Mouse (Mus musculus): ENCODE results near the gene Plekhg6.
A peak's percentile ranks its signal among the peaks of the same experiment; 100 is the strongest.

Plekhg6 gene

GRCm38 (mm10) chr6:125385066-125385974 is 4.7 kb upstream of the Plekhg6 start:
- DNase-seq (ENCODE audit: low read depth): peak; percentile 61

DNA sequence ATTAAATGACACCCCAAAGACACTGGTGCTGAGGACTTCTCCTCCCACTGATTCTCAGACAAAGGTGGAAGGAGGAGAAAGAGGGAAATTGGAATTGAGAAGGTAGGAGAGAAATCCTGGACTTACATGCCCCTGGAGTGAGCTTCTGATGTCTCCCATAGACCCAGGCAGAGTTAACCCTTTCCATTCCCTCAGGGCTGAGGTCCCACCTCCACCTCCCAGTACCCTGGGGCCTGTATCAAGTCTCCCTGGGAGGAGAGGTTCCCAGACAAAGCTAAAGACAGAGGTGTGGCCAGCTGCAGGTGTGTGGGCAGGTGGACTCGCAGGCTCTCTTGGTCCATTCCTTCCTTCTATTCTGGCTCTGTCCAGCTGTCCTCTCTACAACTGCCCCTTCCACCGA is 1.4 kb upstream of the Plekhg6 start:
- DNase-seq (ENCODE audit: low read depth): no peak

GRCm38 (mm10) chr6:125379781-125380180 is 812 bp downstream of the Plekhg6 start:
- no peak for DNase-seq (ENCODE audit: low read depth)

DNA sequence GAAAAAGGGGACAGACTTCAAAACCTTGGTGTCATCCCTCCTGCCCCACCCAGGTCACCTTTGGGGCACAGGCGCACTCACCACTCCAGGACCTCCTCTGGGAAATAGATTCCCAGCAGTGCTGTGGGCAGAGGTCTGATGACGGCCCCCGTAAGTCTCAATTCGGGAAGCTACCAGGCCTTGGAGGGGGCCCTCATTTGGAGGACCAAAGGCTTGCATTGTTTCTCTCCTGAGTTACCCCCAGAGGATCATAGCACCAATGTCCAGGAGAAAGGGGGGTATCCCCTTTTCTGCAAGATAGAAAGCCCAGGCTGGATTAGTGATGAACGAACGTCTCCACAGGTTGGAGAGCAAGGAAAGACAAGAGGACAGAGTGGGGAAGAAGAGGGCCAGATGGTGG is 2.0 kb downstream of the Plekhg6 start:
- DNase-seq (ENCODE audit: low read depth): no peak

GRCm38 (mm10) chr6:125377582-125378451 is 2.8 kb downstream of the Plekhg6 start:
- DNase-seq (ENCODE audit: low read depth): peak; percentile 71

DNA sequence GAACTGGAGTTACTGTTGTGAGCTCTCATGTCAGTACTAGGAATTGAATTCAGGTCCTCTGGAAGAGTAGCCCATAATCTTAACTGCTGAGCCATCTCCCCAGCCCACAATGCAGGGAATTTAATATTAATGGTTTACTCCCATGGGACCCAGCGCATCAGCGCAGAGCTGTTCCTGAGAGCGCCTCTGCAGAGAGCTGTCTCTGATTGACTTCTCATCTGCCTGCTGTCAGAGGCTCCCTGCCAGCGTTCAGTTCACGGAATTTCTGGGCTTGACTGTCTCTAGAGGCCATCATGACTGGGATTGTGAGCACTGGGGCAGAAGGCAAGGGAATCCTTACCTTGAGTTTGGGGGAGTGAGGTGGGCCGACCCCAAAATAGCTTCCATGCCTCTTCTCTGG is 3.6 kb downstream of the Plekhg6 start:
- no peak for DNase-seq (ENCODE audit: low read depth)

GRCm38 (mm10) chr6:125367758-125368371 is 12.7 kb downstream of the Plekhg6 start:
- DNase-seq (ENCODE audit: low read depth): peak; percentile 75

- DNase-seq (ENCODE audit: low read depth): peak; percentile 58
These were observed 14.5 kb downstream of the Plekhg6 start for GRCm38 (mm10) chr6:125366133-125366532.

DNA sequence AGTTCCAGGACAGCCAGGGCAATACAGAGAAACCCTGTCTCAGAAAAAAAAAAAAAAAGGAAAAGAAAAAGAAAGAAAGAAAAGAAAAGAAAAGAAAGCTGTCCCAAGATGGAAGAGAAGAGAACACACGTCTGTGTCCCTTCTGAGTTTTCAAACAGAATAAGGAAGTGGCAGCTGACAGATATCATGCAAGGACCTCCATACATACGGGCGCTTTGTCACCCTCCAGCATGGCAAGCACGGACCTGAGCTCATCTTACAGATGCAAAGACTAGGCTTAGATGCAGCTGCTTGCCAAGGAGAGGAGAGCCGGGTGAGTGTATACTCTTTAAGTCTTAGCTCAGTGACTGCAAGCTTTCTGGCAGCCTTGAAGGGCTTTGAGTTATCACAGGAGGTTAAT is 15.1 kb downstream of the Plekhg6 start:
- no peak for DNase-seq (ENCODE audit: low read depth)

- DNase-seq (ENCODE audit: low read depth): no peak
These were observed 16.1 kb downstream of the Plekhg6 start for GRCm38 (mm10) chr6:125364448-125364847.

DNA sequence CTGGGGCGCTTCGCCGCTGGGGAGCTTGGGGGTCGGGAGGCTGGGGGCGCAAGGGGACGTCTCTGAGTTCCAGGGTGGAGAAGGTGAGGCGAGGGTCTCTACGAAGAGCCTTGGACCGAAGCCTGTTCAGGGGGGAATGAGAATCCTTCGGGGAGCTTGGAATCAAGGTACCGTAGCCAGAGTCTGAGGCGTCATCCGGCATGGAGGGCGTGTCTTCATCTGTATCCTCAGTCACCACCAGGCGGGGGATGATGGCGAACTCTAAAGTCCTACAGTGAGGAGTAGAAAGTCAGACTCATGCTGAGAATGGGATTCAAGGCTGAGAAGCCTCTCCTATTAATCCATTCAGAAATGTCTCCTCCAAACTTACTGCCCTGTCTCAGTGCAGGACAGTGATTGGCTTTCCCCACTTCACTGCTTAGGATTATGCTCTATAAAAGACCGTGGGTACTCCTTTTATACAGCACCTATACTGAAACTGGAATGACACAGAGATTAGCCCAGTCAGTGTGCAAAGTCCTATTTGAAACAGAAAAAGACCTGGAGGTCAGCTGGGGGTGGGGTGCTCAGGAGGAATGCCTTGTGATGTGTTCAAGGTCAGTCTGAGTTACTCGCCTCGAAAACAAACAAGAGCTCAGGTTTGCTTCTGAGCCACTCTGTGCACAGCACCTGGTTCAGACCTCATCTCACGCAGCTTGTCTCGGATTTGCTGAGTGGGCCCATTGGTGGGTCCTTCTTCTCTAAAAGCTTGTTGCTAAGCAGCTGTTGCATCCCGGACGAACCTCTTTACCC is 16.9 kb downstream of the Plekhg6 start:
- no peak for DNase-seq (ENCODE audit: low read depth)

DNA sequence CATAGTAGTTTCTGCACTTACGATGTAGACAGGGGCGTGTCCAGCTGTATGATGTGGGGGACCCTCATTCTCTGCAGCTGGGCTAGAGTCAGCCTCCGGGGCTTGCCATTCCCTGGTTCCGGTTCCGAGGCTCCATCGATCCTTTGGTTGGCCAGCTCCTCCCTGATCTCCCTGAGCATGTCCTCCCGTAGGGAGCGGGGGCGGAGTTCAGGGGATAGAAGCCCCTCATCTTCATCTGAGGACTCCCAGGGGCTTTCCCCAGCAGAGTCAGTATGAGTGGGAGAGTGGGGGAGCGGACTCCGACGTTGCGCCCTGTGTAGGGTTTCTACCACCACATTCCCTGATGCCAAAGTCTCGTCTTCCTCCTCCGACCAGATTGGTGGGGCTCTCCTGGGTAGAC is 17.6 kb downstream of the Plekhg6 start:
- no peak for DNase-seq (ENCODE audit: low read depth)

DNA sequence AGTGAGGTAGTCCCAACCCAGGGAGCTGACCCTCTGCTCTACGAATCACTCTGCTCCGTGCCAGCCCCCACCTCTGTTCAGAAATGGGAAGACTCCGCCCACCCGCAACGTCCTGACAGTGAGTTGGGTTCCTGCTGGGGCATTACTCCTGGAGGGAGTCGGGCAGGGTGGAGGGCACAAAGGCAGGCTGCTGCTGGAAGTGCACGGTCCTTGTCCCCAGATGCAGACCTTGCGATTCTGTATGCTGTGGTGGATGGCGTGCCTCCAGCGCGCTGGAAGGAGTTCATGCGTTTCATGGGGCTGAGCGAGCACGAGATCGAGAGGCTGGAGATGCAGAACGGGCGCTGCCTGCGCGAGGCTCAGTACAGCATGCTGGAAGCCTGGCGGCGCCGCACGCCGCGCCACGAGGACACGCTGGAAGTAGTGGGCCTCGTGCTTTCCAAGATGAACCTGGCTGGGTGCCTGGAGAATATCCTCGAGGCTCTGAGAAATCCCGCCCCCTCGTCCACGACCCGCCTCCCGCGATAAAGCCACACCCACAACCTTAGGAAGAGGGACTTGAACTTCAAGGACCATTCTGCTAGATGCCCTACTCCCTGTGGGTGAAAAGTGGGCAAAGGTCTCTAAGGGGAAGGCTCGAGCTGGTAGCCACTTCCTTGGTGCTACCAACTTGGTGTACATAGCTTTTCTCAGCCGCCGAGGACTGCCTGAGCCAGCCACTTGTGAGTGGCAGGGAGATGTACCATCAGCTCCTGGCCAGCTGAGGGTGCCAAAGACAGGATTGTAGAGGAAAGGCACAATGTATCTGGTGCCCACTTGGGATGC is 18.9 kb downstream of the Plekhg6 start:
- no peak for DNase-seq (ENCODE audit: low read depth)

GRCm38 (mm10) chr6:125360846-125361245 is 19.7 kb downstream of the Plekhg6 start:
- DNase-seq (ENCODE audit: low read depth): no peak

DNA sequence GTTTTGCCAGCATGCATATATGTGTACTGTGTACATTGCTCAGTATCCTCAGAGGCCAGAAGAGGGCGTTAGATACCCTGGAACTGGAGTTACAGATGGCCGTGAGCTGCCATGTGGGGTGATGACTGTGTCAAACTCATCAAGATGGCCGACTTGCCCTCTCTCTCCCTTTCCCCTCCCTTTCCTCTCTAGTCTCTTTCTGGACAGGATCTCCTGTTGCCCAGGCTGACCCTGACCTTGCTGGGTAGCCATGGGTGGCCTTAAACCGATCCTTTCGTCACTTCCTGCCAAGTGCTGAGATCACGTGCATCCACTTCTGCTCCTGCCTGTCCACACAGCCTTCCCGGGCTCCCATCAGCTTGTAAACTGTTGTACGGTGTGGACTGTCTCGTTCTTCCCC is 20.6 kb downstream of the Plekhg6 start:
- no peak for DNase-seq (ENCODE audit: low read depth)

- DNase-seq (ENCODE audit: low read depth): no peak
These were observed 23.3 kb downstream of the Plekhg6 start for GRCm38 (mm10) chr6:125357334-125357733.

DNA sequence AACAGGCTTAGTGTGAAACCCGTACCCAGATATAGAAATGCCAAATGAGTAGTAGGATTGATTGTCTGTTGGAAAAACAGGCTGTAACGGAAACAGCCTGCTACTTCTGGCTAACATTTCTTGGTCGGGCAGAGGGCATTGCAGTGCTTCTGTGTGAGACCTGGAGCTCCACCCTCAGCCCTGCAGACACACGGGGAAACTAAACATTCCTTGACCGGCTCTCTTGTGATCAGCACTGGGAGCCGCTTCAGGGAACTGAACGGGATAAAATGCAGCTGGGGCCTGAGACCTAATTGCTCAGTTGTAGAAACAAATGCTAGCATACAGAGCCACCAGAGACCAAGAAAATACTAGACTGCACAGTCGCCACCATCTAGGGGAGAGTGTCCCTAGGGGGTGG is 24.3 kb downstream of the Plekhg6 start:
- no peak for DNase-seq (ENCODE audit: low read depth)

DNA sequence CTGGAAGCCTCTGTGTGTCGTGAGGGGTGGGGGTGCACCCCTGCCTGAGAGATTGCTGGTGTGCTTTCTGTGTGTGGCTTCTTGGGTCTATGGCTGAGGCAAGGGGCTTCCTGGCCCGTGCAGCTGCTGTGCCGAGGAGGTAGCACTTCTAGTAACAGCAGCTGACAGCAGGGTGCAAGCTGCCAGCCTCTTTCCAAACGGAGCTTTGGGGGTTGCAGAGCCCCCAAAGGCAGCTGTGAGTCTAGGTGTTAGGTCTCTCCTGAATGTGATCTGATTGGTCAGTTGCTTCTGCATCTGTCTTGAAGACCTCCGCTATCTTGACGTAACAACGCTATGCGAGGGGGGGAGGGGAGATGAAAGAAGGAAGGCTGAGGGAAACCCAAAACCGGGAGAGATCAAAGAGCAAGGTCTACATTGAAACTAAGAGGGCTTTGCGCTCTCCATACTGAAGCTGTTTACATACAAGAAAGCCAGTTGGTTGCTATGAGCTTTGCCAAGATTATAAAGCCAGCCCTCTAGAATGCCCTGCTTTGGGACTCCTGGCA is 25.3 kb downstream of the Plekhg6 start:
- DNase-seq (ENCODE audit: low read depth): peak; percentile 78

DNA sequence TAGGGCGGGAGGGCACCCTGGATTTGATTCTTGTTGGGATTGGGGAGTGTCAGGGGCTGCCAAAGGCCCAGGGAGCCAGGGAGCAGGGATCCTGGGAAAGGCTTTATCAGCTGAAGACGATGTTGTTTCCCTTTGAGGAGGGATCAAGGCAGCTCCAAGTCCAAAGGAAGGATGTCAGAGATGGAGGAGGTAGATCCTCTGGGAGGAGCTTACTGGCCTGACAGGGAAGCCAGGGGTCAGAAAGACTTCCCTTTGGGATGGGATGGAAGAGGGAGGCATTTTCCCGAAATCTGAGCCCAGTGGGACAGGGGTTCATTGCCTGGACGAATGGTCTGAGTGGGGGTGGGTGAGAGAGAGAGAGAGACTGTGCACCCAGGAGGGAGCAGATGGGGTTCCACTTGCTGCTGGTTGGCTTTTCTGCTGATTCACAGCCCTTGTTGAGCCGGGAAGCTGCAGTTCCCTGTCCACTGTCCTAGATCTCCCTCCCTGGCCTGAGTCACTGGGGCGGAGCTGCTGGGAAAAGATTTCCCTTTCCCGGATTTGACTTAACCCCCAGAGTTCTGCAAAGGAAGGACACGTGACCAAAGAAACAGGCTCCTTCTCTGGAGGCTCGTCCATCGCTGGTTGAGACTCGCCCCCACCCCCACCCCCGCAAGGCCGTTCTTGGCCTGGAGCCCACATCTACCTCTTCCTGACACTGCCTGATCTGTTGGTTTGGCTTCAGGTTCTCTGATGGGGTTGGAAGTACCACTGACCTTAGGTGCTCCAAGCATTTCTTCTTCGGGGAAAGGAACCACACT is 26.0 kb downstream of the Plekhg6 start:
- DNase-seq (ENCODE audit: low read depth): peak; percentile 30

- peak; percentile 67 for DNase-seq (ENCODE audit: low read depth)
These were observed 26.9 kb downstream of the Plekhg6 start for GRCm38 (mm10) chr6:125353655-125354054.
